Mouse (Mus musculus): ENCODE data around the gene Bcl2l13. TPM values are rescaled to one million over a fixed set of nuclear protein-coding genes. Genes with fewer than 3 reads are reported as not detected.

Bcl2l13 gene
- polyA plus RNA-seq, 1 experiment from 2014 or later: 25.9 TPM

GRCm38 (mm10) chr6:120868824-120869223 lies 32.8 kb downstream of the Bcl2l13 start:
- H3K27me3 ChIP-seq: no peaks in the 10 kb centered on the region
- no peak overlapping the region for H3K4me2 ChIP-seq
- H3K36me3 ChIP-seq: peaks cover 15% of the 10 kb centered on the region
- H3K4me3 ChIP-seq: no peak overlapping the region
- ATAC-seq (replicated peaks; ENCODE audit: insufficient number of reproducible peaks, insufficient read depth, low FRiP score, low read depth): no peak
- H3K9me3 ChIP-seq (replicated peaks): no peaks in the 10 kb centered on the region
- WGBS: 51% methylated on average over 1 of the region's 1 CpGs
- no peak overlapping the region for H3K27ac ChIP-seq
- H3K9ac ChIP-seq: no peak overlapping the region
- peaks cover 8% of the 10 kb centered on the region for H3K4me1 ChIP-seq (replicated peaks)

GRCm38 (mm10) chr6:120871286-120871685 lies 35.3 kb downstream of the Bcl2l13 start:
- no peak for ATAC-seq (replicated peaks; ENCODE audit: insufficient number of reproducible peaks, insufficient read depth, low FRiP score, low read depth)
- Histone ChIP-seq H3K4me2 (no peak overlapping the region), H3K9me3 (replicated peaks) (no peaks in the 10 kb centered on the region), H3K27me3 (no peaks in the 10 kb centered on the region), H3K4me1 (replicated peaks) (peaks cover 8% of the 10 kb centered on the region), H3K27ac (no peak overlapping the region), H3K4me3 (no peak overlapping the region), H3K9ac (no peak overlapping the region), H3K36me3 (peaks cover 7% of the 10 kb centered on the region)
- WGBS: 64% methylated on average over 2 of the region's 2 CpGs

GRCm38 (mm10) chr6:120873874-120874273 lies 37.9 kb downstream of the Bcl2l13 start:
- Histone ChIP-seq H3K27me3 (no peaks in the 10 kb centered on the region), H3K4me1 (replicated peaks) (peaks cover 15% of the 10 kb centered on the region), H3K9me3 (replicated peaks) (no peaks in the 10 kb centered on the region), H3K4me2 (no peak overlapping the region), H3K4me3 (no peak overlapping the region), H3K36me3 (peaks cover 19% of the 10 kb centered on the region), H3K27ac (no peak overlapping the region), H3K9ac (no peak overlapping the region)
- no peak for ATAC-seq (replicated peaks; ENCODE audit: insufficient number of reproducible peaks, insufficient read depth, low FRiP score, low read depth)
- 17% methylated on average over 9 of the region's 9 CpGs for WGBS

- Histone ChIP-seq H3K9ac (no peak overlapping the region), H3K4me3 (no peak overlapping the region), H3K9me3 (replicated peaks) (no peaks in the 10 kb centered on the region), H3K4me1 (replicated peaks) (peaks cover 20% of the 10 kb centered on the region), H3K4me2 (no peak overlapping the region), H3K27ac (0 out of 2 replicates have a peak overlapping the region, but pooled peaks have one; percentile 12), H3K36me3 (peaks cover 37% of the 10 kb centered on the region), H3K27me3 (no peaks in the 10 kb centered on the region)
- ATAC-seq (replicated peaks; ENCODE audit: insufficient number of reproducible peaks, insufficient read depth, low FRiP score, low read depth): peak; percentile 67
- 37% methylated on average over 5 of the region's 5 CpGs for WGBS
Measured at GRCm38 (mm10) chr6:120879046-120879445, 43.0 kb downstream of the Bcl2l13 start.

GRCm38 (mm10) chr6:120884436-120884835 lies 48.4 kb downstream of the Bcl2l13 start:
- 95% methylated on average over 6 of the region's 6 CpGs for WGBS
- Histone ChIP-seq H3K36me3 (peaks cover 54% of the 10 kb centered on the region), H3K9me3 (replicated peaks) (no peaks in the 10 kb centered on the region)

GRCm38 (mm10) chr6:120886696-120887095 lies 50.7 kb downstream of the Bcl2l13 start:
- no peak overlapping the region for H3K27ac ChIP-seq
- H3K9me3 ChIP-seq (replicated peaks): no peaks in the 10 kb centered on the region
- no peak overlapping the region for H3K4me2 ChIP-seq
- H3K36me3 ChIP-seq: peaks cover 64% of the 10 kb centered on the region
- no peak overlapping the region for H3K9ac ChIP-seq
- 87% methylated on average over 17 of the region's 17 CpGs for WGBS
- no peak overlapping the region for H3K4me3 ChIP-seq
- H3K27me3 ChIP-seq: no peaks in the 10 kb centered on the region
- peaks cover 8% of the 10 kb centered on the region for H3K4me1 ChIP-seq (replicated peaks)
- no peak for ATAC-seq (replicated peaks; ENCODE audit: insufficient number of reproducible peaks, insufficient read depth, low FRiP score, low read depth)

More at GRCm38 (mm10) chr6:120884436-120884835, 48.4 kb downstream of the Bcl2l13 start:
- H3K4me1 ChIP-seq (replicated peaks): peaks cover 5% of the 10 kb centered on the region; the same call in 1 of the 2 replicates
- no peak overlapping the region for H3K4me3 ChIP-seq
- H3K27me3 ChIP-seq: no peaks in the 10 kb centered on the region
- no peak overlapping the region for H3K27ac ChIP-seq
- no peak overlapping the region for H3K4me2 ChIP-seq
- no peak overlapping the region for H3K9ac ChIP-seq
- ATAC-seq (replicated peaks; ENCODE audit: insufficient number of reproducible peaks, insufficient read depth, low FRiP score, low read depth): no peak

- Histone ChIP-seq H3K9ac (no peak overlapping the region), H3K9me3 (replicated peaks) (no peaks in the 10 kb centered on the region), H3K36me3 (peaks cover 15% of the 10 kb centered on the region; the same call in 1 of the 2 replicates), H3K4me1 (replicated peaks) (peaks cover 14% of the 10 kb centered on the region), H3K27me3 (no peaks in the 10 kb centered on the region), H3K4me3 (no peak overlapping the region), H3K27ac (no peak overlapping the region), H3K4me2 (no peak overlapping the region)
- no peak for ATAC-seq (replicated peaks; ENCODE audit: insufficient number of reproducible peaks, insufficient read depth, low FRiP score, low read depth)
- WGBS: 91% methylated on average over 9 of the region's 9 CpGs
Measured at GRCm38 (mm10) chr6:120894089-120894488, 58.1 kb downstream of the Bcl2l13 start.

GRCm38 (mm10) chr6:120894524-120894923 lies 58.5 kb downstream of the Bcl2l13 start:
- H3K4me2 ChIP-seq: no peak overlapping the region
- peaks cover 10% of the 10 kb centered on the region; the same call in 1 of the 2 replicates for H3K36me3 ChIP-seq
- H3K9me3 ChIP-seq (replicated peaks): no peaks in the 10 kb centered on the region
- no peak overlapping the region for H3K4me3 ChIP-seq
- no peaks in the 10 kb centered on the region for H3K27me3 ChIP-seq
- ATAC-seq (replicated peaks; ENCODE audit: insufficient number of reproducible peaks, insufficient read depth, low FRiP score, low read depth): no peak
- WGBS: 85% methylated on average over 9 of the region's 9 CpGs
- H3K9ac ChIP-seq: no peak overlapping the region
- H3K27ac ChIP-seq: no peak overlapping the region
- H3K4me1 ChIP-seq (replicated peaks): peaks cover 14% of the 10 kb centered on the region

- WGBS: 63% methylated on average over 6 of the region's 6 CpGs
- Histone ChIP-seq H3K4me3 (no peak overlapping the region), H3K27ac (no peak overlapping the region), H3K27me3 (no peaks in the 10 kb centered on the region), H3K4me2 (no peak overlapping the region), H3K9ac (no peak overlapping the region), H3K9me3 (replicated peaks) (no peaks in the 10 kb centered on the region), H3K4me1 (replicated peaks) (0 out of 2 replicates have a peak, but pooled peaks cover 2% of the 10 kb centered on the region), H3K36me3 (no peaks in the 10 kb centered on the region)
- ATAC-seq (replicated peaks; ENCODE audit: insufficient number of reproducible peaks, insufficient read depth, low FRiP score, low read depth): no peak
Measured at GRCm38 (mm10) chr6:120898188-120898833, 62.3 kb downstream of the Bcl2l13 start.

- H3K4me1 ChIP-seq (replicated peaks): 0 out of 2 replicates have a peak, but pooled peaks cover 3% of the 10 kb centered on the region
- H3K9me3 ChIP-seq (replicated peaks): no peaks in the 10 kb centered on the region
- H3K9ac ChIP-seq: no peak overlapping the region
- H3K27me3 ChIP-seq: no peaks in the 10 kb centered on the region
- no peaks in the 10 kb centered on the region for H3K36me3 ChIP-seq
- WGBS: 85% methylated on average over 14 of the region's 14 CpGs
- ATAC-seq (replicated peaks; ENCODE audit: insufficient number of reproducible peaks, insufficient read depth, low FRiP score, low read depth): no peak
- no peak overlapping the region for H3K4me3 ChIP-seq
- no peak overlapping the region for H3K4me2 ChIP-seq
- H3K27ac ChIP-seq: no peak overlapping the region
Measured at GRCm38 (mm10) chr6:120901776-120902645, 66.0 kb downstream of the Bcl2l13 start.

- Histone ChIP-seq H3K4me3 (no peak overlapping the region), H3K27ac (no peak overlapping the region), H3K9me3 (replicated peaks) (no peaks in the 10 kb centered on the region), H3K9ac (no peak overlapping the region), H3K4me1 (replicated peaks) (0 out of 2 replicates have a peak, but pooled peaks cover 3% of the 10 kb centered on the region), H3K4me2 (no peak overlapping the region), H3K36me3 (no peaks in the 10 kb centered on the region), H3K27me3 (no peaks in the 10 kb centered on the region)
- 0 out of 2 replicates have a peak, but pooled peaks have one; percentile 44 for ATAC-seq (replicated peaks; ENCODE audit: insufficient number of reproducible peaks, insufficient read depth, low FRiP score, low read depth)
- WGBS: 36% methylated on average over 5 of the region's 5 CpGs
Measured at GRCm38 (mm10) chr6:120903450-120903912, 67.5 kb downstream of the Bcl2l13 start.

All from heart, embryonic 15.5 days (tissue).